Mouse (Mus musculus) forebrain, embryonic 14.5 days (tissue): Measurements from ENCODE around the gene Sema4d. TPM values are rescaled to one million over a fixed set of nuclear protein-coding genes. Genes with fewer than 3 reads are reported as not detected.

Experiments
- ATAC-seq: fragments of 200-750 bp; cut with Nextera tagmentation; 2 replicates; pipeline ENCODE4 v1.8.0; 2017; ENCODE audit warnings: mild to moderate bottlenecking, moderate library complexity
- DNase-seq: peaks from one replicate; pipeline ENCODE4 v3.0.0-alpha.2; 2015; ENCODE audit warnings: low spot score
- H3K27ac ChIP-seq: fragments of 300-500 bp; sonication (generic); 2 replicates; pipeline ENCODE4 v1.5.1; 2014; ENCODE audit warnings: low read depth, mild to moderate bottlenecking, control low read depth, low read length, moderate library complexity
- H3K27me3 ChIP-seq: fragments of 300-500 bp; sonication (generic); replicated peaks from 2 replicates; pipeline ENCODE4 v1.6.1; 2014; ENCODE audit warnings: low read length, control low read depth, mixed read lengths; ENCODE audit not compliant: control insufficient read depth, insufficient read depth
- H3K36me3 ChIP-seq: fragments of 300-500 bp; sonication (generic); 2 replicates; pipeline ENCODE4 v1.6.1; 2014; ENCODE audit warnings: low read length, control low read depth; ENCODE audit not compliant: control insufficient read depth, insufficient read depth
- H3K4me1 ChIP-seq: fragments of 300-500 bp; sonication (generic); 2 replicates; pipeline ENCODE4 v1.6.1; 2014; ENCODE audit warnings: antibody characterized with exemption, low read length, control low read depth; ENCODE audit not compliant: control insufficient read depth, insufficient read depth
- H3K4me2 ChIP-seq: fragments of 300-500 bp; sonication (generic); 2 replicates; pipeline ENCODE4 v1.6.1; 2014; ENCODE audit warnings: mild to moderate bottlenecking, control low read depth, low read length
- H3K4me3 ChIP-seq: fragments of 300-500 bp; sonication (generic); 2 replicates; pipeline ENCODE4 v1.5.1; 2014; ENCODE audit warnings: low read depth, low read length, control low read depth
- H3K9ac ChIP-seq: fragments of 300-500 bp; sonication (generic); 2 replicates; pipeline ENCODE4 v1.6.1; 2014; ENCODE audit warnings: mild to moderate bottlenecking, low read length, control low read depth, moderate library complexity
- H3K9me3 ChIP-seq: fragments of 300-500 bp; sonication (generic); replicated peaks from 2 replicates; pipeline ENCODE4 v1.6.1; 2016; ENCODE audit warnings: low read length, control low read depth, mixed read lengths; ENCODE audit not compliant: control insufficient read depth
- WGBS: fragments of 180-500 bp; shearing (Covaris S2); extraction: QIAGEN DNeasy Blood & Tissue Kit; methylation state at CpG from one replicate; pipeline ENCODE4 v1.1.7; 2014; 5-methylcytosine and 5-hydroxymethylcytosine counted together
- polyA plus RNA-seq: library from polyadenylated mRNA; unstranded; fragments of >200 nt; fragmentation: Nextera tagmentation; extraction: Ambion mirVana; gene quantifications from 2 replicates; pipeline ENCODE4 v1.2.1, GENCODE M21; 2014

The Sema4d gene
- 12.7 and 22.1 TPM in 2 replicates for polyA plus RNA-seq

GRCm38 (mm10) chr13:51793425-51793891, at the start of gene Sema4d:
Gene Sema4d (minus strand): TSS chr13:51793747.
- Histone ChIP-seq H3K27ac (peak within 1 kb of the TSS; percentile 71), H3K4me2 (peak within 1 kb of the TSS; percentile 96), H3K4me3 (peak within 1 kb of the TSS; percentile 79), H3K4me1 (peaks cover 20% of the 10 kb centered on the region), H3K9me3 (no peaks in the 10 kb centered on the region), H3K9ac (peak within 1 kb of the TSS; percentile 90), H3K27me3 (no peaks in the 10 kb centered on the region), H3K36me3 (no peaks in the 10 kb centered on the region)
- ATAC-seq (peak; percentile 81), DNase-seq (peak; percentile 91)
- WGBS = 0% methylated on average over 28 of the region's 52 CpGs

GRCm38 (mm10) chr13:51843298-51843697, 49.8 kb upstream of the Sema4d start:
- no peak for ATAC-seq
- no peak overlapping the region for H3K4me2 ChIP-seq
- peaks cover 23% of the 10 kb centered on the region for H3K27me3 ChIP-seq
- H3K9me3 ChIP-seq = no peaks in the 10 kb centered on the region
- peaks cover 22% of the 10 kb centered on the region for H3K4me1 ChIP-seq
- H3K4me3 ChIP-seq = no peak overlapping the region
- no peak overlapping the region; the same call in 1 of the 2 replicates for H3K9ac ChIP-seq
- DNase-seq = no peak
- H3K36me3 ChIP-seq = no peaks in the 10 kb centered on the region
- 63% methylated on average over 4 of the region's 4 CpGs for WGBS
- no peak overlapping the region for H3K27ac ChIP-seq

GRCm38 (mm10) chr13:51842773-51843172, 49.2 kb upstream of the Sema4d start:
- Histone ChIP-seq H3K27me3 (peaks cover 23% of the 10 kb centered on the region), H3K27ac (no peak overlapping the region; the same call in 1 of the 2 replicates), H3K36me3 (no peaks in the 10 kb centered on the region), H3K4me1 (peaks cover 22% of the 10 kb centered on the region), H3K9me3 (no peaks in the 10 kb centered on the region), H3K9ac (no peak overlapping the region; the same call in 1 of the 2 replicates), H3K4me2 (peak overlapping the region; percentile 29), H3K4me3 (no peak overlapping the region)
- WGBS = 7% methylated on average over 12 of the region's 12 CpGs
- ATAC-seq = no peak
- no peak for DNase-seq

GRCm38 (mm10) chr13:51842191-51842590, 48.6 kb upstream of the Sema4d start:
- no peak for ATAC-seq
- H3K27me3 ChIP-seq = peaks cover 23% of the 10 kb centered on the region
- DNase-seq = peak; percentile 72
- H3K9me3 ChIP-seq = no peaks in the 10 kb centered on the region
- peaks cover 22% of the 10 kb centered on the region for H3K4me1 ChIP-seq
- no peaks in the 10 kb centered on the region for H3K36me3 ChIP-seq
- no peak overlapping the region for H3K9ac ChIP-seq
- WGBS = 2% methylated on average over 5 of the region's 5 CpGs
- H3K27ac ChIP-seq = 0 out of 2 replicates have a peak overlapping the region, but pooled peaks have one; percentile 23
- peak overlapping the region; percentile 29 for H3K4me2 ChIP-seq
- H3K4me3 ChIP-seq = no peak overlapping the region

- ATAC-seq (no peak), DNase-seq (no peak)
- no peak overlapping the region for H3K4me3 ChIP-seq
- no peak overlapping the region for H3K9ac ChIP-seq
- H3K36me3 ChIP-seq = no peaks in the 10 kb centered on the region
- H3K27ac ChIP-seq = peak overlapping the region; percentile 23; the same call in 1 of the 2 replicates
- no peaks in the 10 kb centered on the region for H3K9me3 ChIP-seq
- WGBS = 5% methylated on average over 12 of the region's 12 CpGs
- peaks cover 22% of the 10 kb centered on the region for H3K4me1 ChIP-seq
- peak overlapping the region; percentile 29; the same call in 1 of the 2 replicates for H3K4me2 ChIP-seq
- peaks cover 23% of the 10 kb centered on the region for H3K27me3 ChIP-seq
These were observed 48.1 kb upstream of the Sema4d start for GRCm38 (mm10) chr13:51841541-51842115.

- Histone ChIP-seq H3K9me3 (no peaks in the 10 kb centered on the region), H3K9ac (no peak overlapping the region), H3K27ac (no peak overlapping the region), H3K36me3 (no peaks in the 10 kb centered on the region), H3K4me1 (peaks cover 22% of the 10 kb centered on the region), H3K27me3 (peaks cover 23% of the 10 kb centered on the region), H3K4me3 (no peak overlapping the region), H3K4me2 (no peak overlapping the region)
- no peak for ATAC-seq
- WGBS = 42% methylated on average over 6 of the region's 6 CpGs
- DNase-seq = no peak
These were observed 47.2 kb upstream of the Sema4d start for GRCm38 (mm10) chr13:51840702-51841101.

- peak; percentile 62; the same call in 1 of the 2 replicates for ATAC-seq
These were observed 45.9 kb upstream of the Sema4d start for GRCm38 (mm10) chr13:51839250-51840026.

GRCm38 (mm10) chr13:51837402-51837801, 43.9 kb upstream of the Sema4d start:
- Histone ChIP-seq H3K27ac (no peak overlapping the region), H3K4me1 (peaks cover 11% of the 10 kb centered on the region; the same call in 1 of the 2 replicates), H3K9ac (no peak overlapping the region), H3K27me3 (peaks cover 12% of the 10 kb centered on the region), H3K4me3 (no peak overlapping the region), H3K9me3 (no peaks in the 10 kb centered on the region), H3K4me2 (no peak overlapping the region), H3K36me3 (no peaks in the 10 kb centered on the region)
- DNase-seq (no peak), ATAC-seq (no peak)
- 56% methylated on average over 5 of the region's 5 CpGs for WGBS

More at GRCm38 (mm10) chr13:51839250-51840026, 45.9 kb upstream of the Sema4d start:
- H3K4me3 ChIP-seq = no peak overlapping the region
- H3K27me3 ChIP-seq = peaks cover 23% of the 10 kb centered on the region
- 19% methylated on average over 8 of the region's 8 CpGs for WGBS
- no peaks in the 10 kb centered on the region for H3K36me3 ChIP-seq
- no peak overlapping the region for H3K9ac ChIP-seq
- no peaks in the 10 kb centered on the region for H3K9me3 ChIP-seq
- H3K4me1 ChIP-seq = peaks cover 17% of the 10 kb centered on the region; the same call in 1 of the 2 replicates
- H3K4me2 ChIP-seq = no peak overlapping the region
- no peak overlapping the region for H3K27ac ChIP-seq
- DNase-seq = peak; percentile 84
